Mouse (Mus musculus): Measurements from ENCODE around the gene Herc2.

GRCm38 (mm10) chr7:56011018-56011333 is 39.0 kb upstream of the Herc2 start:
- TF ChIP-seq CTCF (IDR thresholded peaks at IDR 0.05; ENCODE audit: low read depth) (no peak), EP300 (IDR thresholded peaks at IDR 0.05; ENCODE audit: low read depth) (no peak)

Data from liver, postnatal 0 days (tissue).